Mouse (Mus musculus) gastrocnemius, postnatal 4 days (tissue): ENCODE data around the gene Slc13a2. TPM values are rescaled to one million over a fixed set of nuclear protein-coding genes. Genes with fewer than 3 reads are reported as not detected.

Source experiments
- DNase-seq, 2 experiments: peaks; one replicate each; pipeline ENCODE4 v3.0.0; 2021 to 2022; ENCODE audit warnings: low spot score in 2 of 2, mixed read lengths in 2 of 2
- total RNA-seq, 2 experiments: library from RNA; stranded (reverse); gene quantifications; 2 replicates each; pipeline ENCODE4 v1.2.3; 2021

Slc13a2 gene
- total RNA-seq, 2 experiments from 2014 or later, result not detected

- peak in 1 of 2 experiments; percentile 19 for DNase-seq
Observed at GRCm38 (mm10) chr11:78435776-78436349, 13.8 kb upstream of the Slc13a2 start.

- no peak for DNase-seq
Observed at GRCm38 (mm10) chr11:78434052-78434451, 12.0 kb upstream of the Slc13a2 start.

- DNase-seq, result no peak
Observed at GRCm38 (mm10) chr11:78431176-78431575, 9.2 kb upstream of the Slc13a2 start.

- no peak for DNase-seq
Observed at GRCm38 (mm10) chr11:78430195-78430878, 8.3 kb upstream of the Slc13a2 start.

GRCm38 (mm10) chr11:78428309-78428708, 6.3 kb upstream of the Slc13a2 start:
- DNase-seq, result no peak

- DNase-seq, result no peak
Observed at GRCm38 (mm10) chr11:78427655-78428054, 5.6 kb upstream of the Slc13a2 start.

- DNase-seq, result no peak
Observed at GRCm38 (mm10) chr11:78425572-78425971, 3.6 kb upstream of the Slc13a2 start.

- DNase-seq, result no peak
Observed at GRCm38 (mm10) chr11:78424352-78424751, 2.3 kb upstream of the Slc13a2 start.

- DNase-seq, result no peak
Observed at GRCm38 (mm10) chr11:78421201-78422009, 612 bp downstream of the Slc13a2 start.

- no peak for DNase-seq
Observed at GRCm38 (mm10) chr11:78420263-78420889, 1.6 kb downstream of the Slc13a2 start.

GRCm38 (mm10) chr11:78416854-78417253, 5.2 kb downstream of the Slc13a2 start:
- no peak for DNase-seq

GRCm38 (mm10) chr11:78412861-78413260, 9.2 kb downstream of the Slc13a2 start:
- DNase-seq, result no peak

- DNase-seq, result no peak
Observed at GRCm38 (mm10) chr11:78412324-78412850, 9.6 kb downstream of the Slc13a2 start.

GRCm38 (mm10) chr11:78411606-78412323, 10.3 kb downstream of the Slc13a2 start:
- peak in 1 of 2 experiments; percentile 30 for DNase-seq

- DNase-seq, result no peak
Observed at GRCm38 (mm10) chr11:78408256-78409240, 13.5 kb downstream of the Slc13a2 start.

GRCm38 (mm10) chr11:78402062-78402461, 20.0 kb downstream of the Slc13a2 start:
- DNase-seq, result no peak

- no peak for DNase-seq
Observed at GRCm38 (mm10) chr11:78401469-78401868, 20.5 kb downstream of the Slc13a2 start.

- DNase-seq, result no peak
Observed at GRCm38 (mm10) chr11:78400936-78401335, 21.1 kb downstream of the Slc13a2 start.

GRCm38 (mm10) chr11:78399680-78400079, 22.3 kb downstream of the Slc13a2 start:
- DNase-seq, result peak; percentile 49 to 72
